Mouse (Mus musculus): ENCODE data around the gene Arhgef16. TPM values are rescaled to one million over a fixed set of nuclear protein-coding genes. Genes with fewer than 3 reads are reported as not detected.

The Arhgef16 gene
- polyA plus RNA-seq, 1 experiment from 2014 or later: 0.32 TPM

DNA sequence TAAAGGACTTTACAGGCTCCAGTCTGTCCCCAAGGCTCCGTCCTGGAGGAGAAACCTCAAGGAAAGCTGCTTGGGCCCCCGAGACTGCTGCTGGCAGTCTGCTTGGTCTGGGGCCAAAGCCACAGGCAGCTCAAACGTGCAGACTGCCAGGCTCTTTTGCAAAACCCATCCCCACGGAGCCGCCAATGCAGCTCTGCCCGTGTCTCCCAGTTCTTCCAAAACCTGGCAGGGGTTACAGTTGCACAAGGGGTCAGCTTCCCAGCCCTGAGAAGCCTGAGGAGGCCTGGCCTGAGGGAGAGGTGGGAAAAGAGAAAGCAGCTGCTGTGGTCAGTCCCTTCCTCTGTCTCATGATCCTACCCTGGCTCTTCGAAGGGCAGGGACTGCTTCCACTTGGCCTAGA, 56.1 kb downstream of the Arhgef16 start:
- Histone ChIP-seq H3K4me1 (ENCODE audit: control insufficient read depth, insufficient read depth, low read length) (no peaks in the 10 kb centered on the region), H3K36me3 (ENCODE audit: control insufficient read depth, insufficient read depth, low read length) (no peaks in the 10 kb centered on the region), H3K27ac (ENCODE audit: low read depth, low read length) (no peak overlapping the region), H3K27me3 (replicated peaks; ENCODE audit: control insufficient read depth, insufficient read depth, low read length) (no peaks in the 10 kb centered on the region), H3K4me3 (ENCODE audit: low read depth, low read length) (no peak overlapping the region), H3K4me2 (ENCODE audit: low read length) (no peak overlapping the region), H3K9me3 (replicated peaks; ENCODE audit: control insufficient read depth, low read length) (no peaks in the 10 kb centered on the region), H3K9ac (ENCODE audit: low read length) (no peak overlapping the region)
- no peak for DNase-seq (ENCODE audit: low spot score)
- no peak for ATAC-seq
- 76% methylated on average over 7 of the region's 7 CpGs for WGBS

DNA sequence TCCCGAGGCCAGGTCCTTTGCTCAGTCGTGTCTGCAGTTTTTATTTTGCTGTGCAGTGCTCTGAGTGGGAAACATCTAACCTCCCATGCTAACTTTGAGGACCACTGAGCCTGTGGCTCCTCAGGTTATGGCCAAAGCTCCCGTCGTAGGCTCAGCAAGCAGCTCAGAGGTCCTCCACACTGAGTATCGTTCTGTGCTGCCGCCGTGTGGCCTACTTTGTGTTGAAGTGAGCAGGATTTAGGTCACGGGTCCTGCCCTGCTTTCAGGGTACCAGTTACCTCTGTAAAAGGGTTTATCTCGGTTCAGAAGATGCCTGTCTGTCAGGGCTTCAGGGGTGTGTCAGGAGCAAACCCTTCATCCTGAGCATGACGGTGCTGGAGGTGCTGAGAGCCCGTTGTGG, 60.9 kb downstream of the Arhgef16 start:
- no peak overlapping the region for H3K4me3 ChIP-seq (ENCODE audit: low read depth, low read length)
- ATAC-seq: no peak
- H3K4me1 ChIP-seq (ENCODE audit: control insufficient read depth, insufficient read depth, low read length): peaks cover 8% of the 10 kb centered on the region
- H3K4me2 ChIP-seq (ENCODE audit: low read length): no peak overlapping the region
- H3K27me3 ChIP-seq (replicated peaks; ENCODE audit: control insufficient read depth, insufficient read depth, low read length): no peaks in the 10 kb centered on the region
- H3K27ac ChIP-seq (ENCODE audit: low read depth, low read length): no peak overlapping the region
- no peaks in the 10 kb centered on the region for H3K36me3 ChIP-seq (ENCODE audit: control insufficient read depth, insufficient read depth, low read length)
- no peak overlapping the region for H3K9ac ChIP-seq (ENCODE audit: low read length)
- 67% methylated on average over 11 of the region's 11 CpGs for WGBS
- DNase-seq (ENCODE audit: low spot score): no peak
- no peaks in the 10 kb centered on the region for H3K9me3 ChIP-seq (replicated peaks; ENCODE audit: control insufficient read depth, low read length)

DNA sequence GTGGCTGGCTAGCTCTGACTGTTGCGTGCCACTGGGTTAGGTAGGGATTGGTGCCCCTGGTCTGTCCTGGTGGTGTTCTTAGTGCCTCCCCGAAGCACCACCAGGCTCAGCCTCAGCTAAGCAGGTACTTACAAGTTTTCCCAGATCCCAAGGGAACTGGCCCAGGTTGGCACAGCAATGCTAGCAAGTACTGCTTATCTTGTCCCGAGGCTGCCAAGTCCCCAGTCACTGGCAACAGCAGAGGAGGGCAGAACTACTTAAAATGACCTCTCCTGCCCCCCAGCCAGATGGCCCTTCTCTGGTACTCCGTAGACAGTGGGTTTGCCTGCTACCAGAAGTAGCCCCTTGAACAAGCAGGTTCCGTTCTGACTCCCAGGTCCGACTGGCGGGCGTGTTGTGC, 62.3 kb downstream of the Arhgef16 start:
- Histone ChIP-seq H3K4me3 (ENCODE audit: low read depth, low read length) (no peak overlapping the region), H3K27me3 (replicated peaks; ENCODE audit: control insufficient read depth, insufficient read depth, low read length) (no peaks in the 10 kb centered on the region), H3K27ac (ENCODE audit: low read depth, low read length) (no peak overlapping the region), H3K9me3 (replicated peaks; ENCODE audit: control insufficient read depth, low read length) (no peaks in the 10 kb centered on the region), H3K36me3 (ENCODE audit: control insufficient read depth, insufficient read depth, low read length) (no peaks in the 10 kb centered on the region), H3K9ac (ENCODE audit: low read length) (no peak overlapping the region), H3K4me1 (ENCODE audit: control insufficient read depth, insufficient read depth, low read length) (peaks cover 8% of the 10 kb centered on the region), H3K4me2 (ENCODE audit: low read length) (no peak overlapping the region)
- ATAC-seq (no peak), DNase-seq (ENCODE audit: low spot score) (no peak)
- 88% methylated on average over 8 of the region's 8 CpGs for WGBS

DNA sequence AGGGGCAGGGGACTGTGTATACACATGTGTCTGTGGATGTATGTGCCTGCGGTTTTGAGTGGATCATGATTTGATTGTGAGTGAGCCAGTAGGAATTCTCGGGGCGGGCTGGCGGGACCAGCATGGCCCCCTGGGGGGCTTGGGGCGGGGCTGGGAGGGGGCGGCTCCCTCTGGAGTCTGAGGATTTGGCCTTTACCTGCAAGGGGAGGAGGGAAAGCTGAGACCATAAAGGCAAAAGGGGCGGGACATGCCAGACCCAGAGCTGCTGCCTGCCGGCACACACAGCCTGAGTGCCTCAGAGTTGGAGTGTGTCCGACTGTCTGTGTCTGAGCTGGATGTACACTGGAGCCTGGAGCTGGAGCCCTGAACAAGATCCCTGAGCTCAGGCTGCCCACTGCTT, 64.2 kb downstream of the Arhgef16 start:
- DNase-seq (ENCODE audit: low spot score) (peak; percentile 23), ATAC-seq (peak; percentile 50)
- no peak overlapping the region for H3K4me3 ChIP-seq (ENCODE audit: low read depth, low read length)
- H3K36me3 ChIP-seq (ENCODE audit: control insufficient read depth, insufficient read depth, low read length): no peaks in the 10 kb centered on the region
- H3K27ac ChIP-seq (ENCODE audit: low read depth, low read length): no peak overlapping the region
- H3K4me2 ChIP-seq (ENCODE audit: low read length): peak overlapping the region; percentile 41
- 1% methylated on average over 9 of the region's 9 CpGs for WGBS
- H3K9ac ChIP-seq (ENCODE audit: low read length): peak overlapping the region; percentile 37
- no peaks in the 10 kb centered on the region for H3K9me3 ChIP-seq (replicated peaks; ENCODE audit: control insufficient read depth, low read length)
- H3K4me1 ChIP-seq (ENCODE audit: control insufficient read depth, insufficient read depth, low read length): peaks cover 8% of the 10 kb centered on the region
- no peaks in the 10 kb centered on the region for H3K27me3 ChIP-seq (replicated peaks; ENCODE audit: control insufficient read depth, insufficient read depth, low read length)

DNA sequence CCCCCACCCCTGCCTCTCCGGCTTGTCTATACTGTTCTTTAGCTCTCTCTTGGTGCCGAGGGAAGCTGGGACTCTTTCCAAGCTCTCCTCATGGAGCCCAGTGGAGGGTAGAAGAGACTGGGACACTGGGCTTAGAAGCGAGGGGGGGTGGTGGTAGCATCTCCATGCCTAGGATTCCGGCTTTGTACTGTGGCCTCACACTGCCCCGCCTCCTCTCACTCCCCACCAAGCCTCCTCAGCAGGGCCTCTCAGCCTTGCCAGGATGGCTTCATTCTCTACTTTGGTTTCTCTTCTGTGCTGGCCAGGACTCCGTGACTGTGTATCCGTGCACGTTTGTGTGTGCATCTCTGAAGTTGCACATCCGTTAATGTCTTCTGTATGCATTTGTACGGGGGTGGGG, 64.6 kb downstream of the Arhgef16 start:
- DNase-seq (ENCODE audit: low spot score) (peak; percentile 38), ATAC-seq (peak; percentile 23; the same call in 1 of the 2 replicates)
- peak overlapping the region; percentile 41 for H3K4me2 ChIP-seq (ENCODE audit: low read length)
- no peak overlapping the region for H3K4me3 ChIP-seq (ENCODE audit: low read depth, low read length)
- H3K4me1 ChIP-seq (ENCODE audit: control insufficient read depth, insufficient read depth, low read length): peaks cover 8% of the 10 kb centered on the region
- H3K9ac ChIP-seq (ENCODE audit: low read length): peak overlapping the region; percentile 37; the same call in 1 of the 2 replicates
- no peak overlapping the region for H3K27ac ChIP-seq (ENCODE audit: low read depth, low read length)
- no peaks in the 10 kb centered on the region for H3K27me3 ChIP-seq (replicated peaks; ENCODE audit: control insufficient read depth, insufficient read depth, low read length)
- no peaks in the 10 kb centered on the region for H3K9me3 ChIP-seq (replicated peaks; ENCODE audit: control insufficient read depth, low read length)
- WGBS: 5% methylated on average over 10 of the region's 10 CpGs
- H3K36me3 ChIP-seq (ENCODE audit: control insufficient read depth, insufficient read depth, low read length): no peaks in the 10 kb centered on the region

DNA sequence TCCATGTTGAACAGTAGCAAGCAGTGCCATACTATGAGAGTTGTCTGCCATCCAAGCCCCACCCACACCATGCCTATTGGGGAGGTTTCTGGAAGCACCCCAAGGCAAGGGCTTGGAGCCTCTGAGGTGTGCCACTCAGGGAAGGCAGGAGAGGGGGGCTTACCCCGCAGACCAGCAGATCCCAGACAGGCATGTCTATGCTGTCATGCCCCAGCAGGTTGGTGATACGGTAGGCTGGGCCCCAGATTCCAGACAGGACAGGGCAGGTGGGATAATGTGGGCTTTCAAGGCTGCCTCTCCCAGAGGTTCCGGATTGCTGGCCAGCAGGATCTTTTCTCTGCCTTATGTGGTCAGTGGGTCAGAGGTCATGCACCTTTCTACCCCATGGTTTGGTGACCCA, 65.5 kb downstream of the Arhgef16 start:
- no peaks in the 10 kb centered on the region for H3K27me3 ChIP-seq (replicated peaks; ENCODE audit: control insufficient read depth, insufficient read depth, low read length)
- H3K27ac ChIP-seq (ENCODE audit: low read depth, low read length): no peak overlapping the region
- ATAC-seq (peak; percentile 29; the same call in 1 of the 2 replicates), DNase-seq (ENCODE audit: low spot score) (no peak)
- no peaks in the 10 kb centered on the region for H3K36me3 ChIP-seq (ENCODE audit: control insufficient read depth, insufficient read depth, low read length)
- 72% methylated on average over 3 of the region's 3 CpGs for WGBS
- no peak overlapping the region for H3K9ac ChIP-seq (ENCODE audit: low read length)
- peaks cover 8% of the 10 kb centered on the region for H3K4me1 ChIP-seq (ENCODE audit: control insufficient read depth, insufficient read depth, low read length)
- no peak overlapping the region for H3K4me3 ChIP-seq (ENCODE audit: low read depth, low read length)
- no peaks in the 10 kb centered on the region for H3K9me3 ChIP-seq (replicated peaks; ENCODE audit: control insufficient read depth, low read length)
- H3K4me2 ChIP-seq (ENCODE audit: low read length): no peak overlapping the region

DNA sequence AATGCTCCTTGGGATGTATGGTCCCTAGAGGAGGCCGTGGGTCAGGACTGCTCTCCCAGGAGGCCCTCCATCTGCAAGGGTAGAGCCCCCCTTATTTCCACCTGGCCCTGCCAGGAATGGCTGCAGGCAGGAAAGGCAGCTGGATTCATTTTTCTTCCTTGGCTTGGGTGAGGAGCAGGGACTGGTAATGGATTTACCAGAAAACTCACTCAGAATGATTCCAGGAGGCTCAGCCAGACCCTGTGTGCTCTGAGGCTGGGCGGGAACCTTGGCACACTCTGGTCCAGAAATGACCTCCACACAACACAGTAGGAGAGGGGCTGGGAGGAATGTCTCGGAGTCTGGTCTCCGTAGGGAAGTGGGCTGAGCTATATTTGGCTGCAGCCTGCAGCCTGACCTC, 69.2 kb downstream of the Arhgef16 start:
- no peak overlapping the region for H3K27ac ChIP-seq (ENCODE audit: low read depth, low read length)
- no peak overlapping the region for H3K4me3 ChIP-seq (ENCODE audit: low read depth, low read length)
- no peaks in the 10 kb centered on the region for H3K36me3 ChIP-seq (ENCODE audit: control insufficient read depth, insufficient read depth, low read length)
- no peak overlapping the region for H3K9ac ChIP-seq (ENCODE audit: low read length)
- no peaks in the 10 kb centered on the region for H3K27me3 ChIP-seq (replicated peaks; ENCODE audit: control insufficient read depth, insufficient read depth, low read length)
- 77% methylated on average over 4 of the region's 4 CpGs for WGBS
- H3K4me1 ChIP-seq (ENCODE audit: control insufficient read depth, insufficient read depth, low read length): peaks cover 6% of the 10 kb centered on the region
- H3K4me2 ChIP-seq (ENCODE audit: low read length): no peak overlapping the region
- no peaks in the 10 kb centered on the region for H3K9me3 ChIP-seq (replicated peaks; ENCODE audit: control insufficient read depth, low read length)
- DNase-seq (ENCODE audit: low spot score) (no peak), ATAC-seq (no peak)

DNA sequence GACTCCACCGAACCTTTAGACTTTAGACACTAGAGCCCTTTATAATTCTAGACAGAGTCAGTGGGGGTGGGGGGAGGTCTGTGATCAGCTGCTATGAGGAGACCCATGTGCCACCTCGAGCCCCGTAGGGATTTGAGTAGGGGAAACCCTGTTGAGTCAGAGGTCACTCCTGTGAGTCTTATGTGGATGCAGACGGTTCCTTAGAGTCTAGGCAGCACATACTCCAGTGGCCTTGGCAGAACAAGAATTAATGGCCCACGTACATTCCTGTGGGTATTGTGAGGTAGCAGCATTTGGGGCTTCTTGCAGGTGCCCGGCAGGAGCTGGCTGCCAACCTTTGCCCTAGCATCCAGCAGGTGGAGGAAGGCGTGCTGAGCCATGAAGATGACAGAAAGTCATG, 70.1 kb downstream of the Arhgef16 start:
- no peaks in the 10 kb centered on the region for H3K36me3 ChIP-seq (ENCODE audit: control insufficient read depth, insufficient read depth, low read length)
- no peak overlapping the region for H3K4me3 ChIP-seq (ENCODE audit: low read depth, low read length)
- no peaks in the 10 kb centered on the region for H3K9me3 ChIP-seq (replicated peaks; ENCODE audit: control insufficient read depth, low read length)
- H3K9ac ChIP-seq (ENCODE audit: low read length): no peak overlapping the region
- no peaks in the 10 kb centered on the region for H3K4me1 ChIP-seq (ENCODE audit: control insufficient read depth, insufficient read depth, low read length)
- no peaks in the 10 kb centered on the region for H3K27me3 ChIP-seq (replicated peaks; ENCODE audit: control insufficient read depth, insufficient read depth, low read length)
- DNase-seq (ENCODE audit: low spot score): no peak
- no peak for ATAC-seq
- 83% methylated on average over 7 of the region's 7 CpGs for WGBS
- no peak overlapping the region for H3K27ac ChIP-seq (ENCODE audit: low read depth, low read length)
- H3K4me2 ChIP-seq (ENCODE audit: low read length): no peak overlapping the region

DNA sequence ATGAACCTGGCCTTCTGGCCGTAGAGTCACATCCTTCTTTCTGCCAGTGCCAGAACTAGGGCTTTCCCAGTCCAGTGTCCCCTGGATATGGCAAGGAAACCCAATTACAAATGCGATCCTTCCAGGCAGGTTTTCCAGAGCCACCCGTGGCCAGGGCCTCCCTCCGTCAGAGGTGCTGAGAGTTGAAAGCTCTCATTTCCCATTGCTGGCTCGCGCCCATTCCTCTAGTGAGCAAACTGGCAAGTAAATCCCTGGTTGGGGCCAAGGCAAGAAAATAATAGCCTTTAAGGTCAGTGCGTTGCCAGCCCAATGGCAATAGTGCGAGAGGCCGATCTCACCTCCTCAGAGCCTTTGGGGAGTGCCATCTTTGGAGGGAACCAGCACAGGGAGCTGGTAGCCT, 71.9 kb downstream of the Arhgef16 start:
- ATAC-seq (no peak), DNase-seq (ENCODE audit: low spot score) (no peak)
- 94% methylated on average over 9 of the region's 9 CpGs for WGBS
- no peaks in the 10 kb centered on the region for H3K36me3 ChIP-seq (ENCODE audit: control insufficient read depth, insufficient read depth, low read length)
- no peaks in the 10 kb centered on the region for H3K9me3 ChIP-seq (replicated peaks; ENCODE audit: control insufficient read depth, low read length)
- H3K4me1 ChIP-seq (ENCODE audit: control insufficient read depth, insufficient read depth, low read length): peaks cover 3% of the 10 kb centered on the region; the same call in 1 of the 2 replicates
- no peak overlapping the region for H3K9ac ChIP-seq (ENCODE audit: low read length)
- H3K4me2 ChIP-seq (ENCODE audit: low read length): no peak overlapping the region
- no peak overlapping the region for H3K4me3 ChIP-seq (ENCODE audit: low read depth, low read length)
- no peak overlapping the region for H3K27ac ChIP-seq (ENCODE audit: low read depth, low read length)
- H3K27me3 ChIP-seq (replicated peaks; ENCODE audit: control insufficient read depth, insufficient read depth, low read length): no peaks in the 10 kb centered on the region

Measured in forebrain, embryonic 14.5 days (tissue).